Comparison of ENCODE assay signal across 24 mouse cellular contexts in genomic region chr5:116014237-116014636, GRCm38 (mm10). TPM values are rescaled to one million over a fixed set of nuclear protein-coding genes. Genes with fewer than 3 reads are reported as not detected.
DNase-seq lines count a peak whose midpoint lies in the region; ATAC-seq and TF ChIP-seq lines count a peak whose summit lies in the region.
"Had no signal": no experiment of that assay in that cellular context is flagged by ENCODE, and none has a peak within 500 bp of the region (broad histone marks: within the 10 kb centered on the region; RNA-seq: fewer than 3 reads in every experiment).

No protein-coding gene starts in this region.

- 94% methylated on average over 11 of the region's 11 CpGs for WGBS in heart, adult 2 months

- no peak overlapping the region for H3K4me3 ChIP-seq in heart, adult 2 months
- H3K4me3 ChIP-seq in megakaryocyte, embryonic 14.5 days (replicated peaks), result peak overlapping the region; percentile 34
- H3K4me3 ChIP-seq in G1E (ENCODE audit: low read depth, low read length), result peak overlapping the region; percentile 11; the same call in 1 of the 2 replicates
- H3K4me3 ChIP-seq: embryonic facial prominence, embryonic 10.5 days; embryonic facial prominence, embryonic 13.5 days; erythroblast, embryonic 14.5 days; forebrain, embryonic 12.5 days; forebrain, embryonic 15.5 days; hindbrain, embryonic 12.5 days had no signal

- peak; percentile 74 for DNase-seq in heart, adult 11 months
- DNase-seq in heart, adult 2 months, result no peak
- DNase-seq in G1E (ENCODE audit: low spot score) (no peak), ZHBTc4 (ENCODE audit: low read depth, low spot score) (peak; percentile 67)
- no peak for DNase-seq in cerebellum, postnatal 14 days
- no peak for DNase-seq in left cerebral cortex, postnatal 14 days (ENCODE audit: low spot score in 2 of 2)
- DNase-seq: adrenal gland, adult 8-10 months; adrenal gland, postnatal 25 days; cerebellum, adult 18-20 months; cerebellum, adult 9-10 months; cerebellum, postnatal 25 days; gastrocnemius, postnatal 25 days; kidney, adult 11 months had no signal

- no peaks in the 10 kb centered on the region for H3K9me3 ChIP-seq in megakaryocyte, embryonic 14.5 days
- H3K9me3 ChIP-seq in G1E (replicated peaks), result no peaks in the 10 kb centered on the region
- H3K9me3 ChIP-seq: embryonic facial prominence, embryonic 10.5 days; embryonic facial prominence, embryonic 13.5 days; forebrain, embryonic 12.5 days; forebrain, embryonic 15.5 days; hindbrain, embryonic 12.5 days had no signal

- H3K4me1 ChIP-seq in heart, adult 2 months (ENCODE audit: control insufficient read depth, insufficient read depth, low read length), result peaks cover 4% of the 10 kb centered on the region
- H3K4me1 ChIP-seq in megakaryocyte, embryonic 14.5 days, result peaks cover 52% of the 10 kb centered on the region
- H3K4me1 ChIP-seq in G1E (ENCODE audit: insufficient read depth, low read depth, low read length), result peaks cover 65% of the 10 kb centered on the region
- H3K4me1 ChIP-seq: forebrain, embryonic 12.5 days; forebrain, embryonic 15.5 days; hindbrain, embryonic 12.5 days had no signal

- H3K27ac ChIP-seq in heart, adult 2 months, result no peak overlapping the region
- H3K27ac ChIP-seq: embryonic facial prominence, embryonic 10.5 days; embryonic facial prominence, embryonic 13.5 days; forebrain, embryonic 12.5 days; forebrain, embryonic 15.5 days; hindbrain, embryonic 12.5 days had no signal

- TF ChIP-seq EP300 in heart, adult 2 months (IDR thresholded peaks at IDR 0.05; ENCODE audit: insufficient read depth, low read depth, low read length), result no peak

- no peak for TF ChIP-seq POLR2A in heart, adult 2 months (IDR thresholded peaks at IDR 0.05; ENCODE audit: insufficient read depth, low read depth, low read length)

- ATAC-seq in megakaryocyte, adult 5-6 weeks (ENCODE audit: poor library complexity, severe bottlenecking), result no peak
- ATAC-seq in G1E (ENCODE audit: extremely low read depth, insufficient number of reproducible peaks, low FRiP score, poor library complexity, severe bottlenecking), result no peak
- ATAC-seq: activated CD4-positive, CD25-positive, alpha-beta regulatory T cell, adult 4 months; forebrain, embryonic 15.5 days; hindbrain, embryonic 16.5 days; Patski had no signal

- intact Hi-C loops in heart, adult 2 months (cut with DNase I), result no loop called here
- intact Hi-C loops in left cerebral cortex, postnatal 14 days (cut with DNase I), result no loop called here

- H3K9ac ChIP-seq in heart, adult 2 months (ENCODE audit: low read depth, low read length), result no peak overlapping the region
- H3K9ac ChIP-seq: embryonic facial prominence, embryonic 13.5 days; forebrain, embryonic 12.5 days; forebrain, embryonic 15.5 days; hindbrain, embryonic 12.5 days had no signal

- H3K27me3 ChIP-seq in heart, adult 2 months (ENCODE audit: control insufficient read depth, insufficient read depth, low read length), result no peaks in the 10 kb centered on the region
- no peaks in the 10 kb centered on the region for H3K27me3 ChIP-seq in megakaryocyte, embryonic 14.5 days (replicated peaks)
- H3K27me3 ChIP-seq in G1E (ENCODE audit: insufficient read depth, low read length), result no peaks in the 10 kb centered on the region
- H3K27me3 ChIP-seq: embryonic facial prominence, embryonic 13.5 days; forebrain, embryonic 12.5 days; forebrain, embryonic 15.5 days; hindbrain, embryonic 12.5 days; Patski had no signal

- no peaks in the 10 kb centered on the region for H3K79me2 ChIP-seq in heart, adult 2 months (replicated peaks; ENCODE audit: control insufficient read depth, insufficient read depth, low read length)

- TF ChIP-seq CTCF in heart, adult 2 months (IDR thresholded peaks at IDR 0.05), result no peak
- TF ChIP-seq CTCF in G1E (IDR thresholded peaks at IDR 0.05; ENCODE audit: low read depth, low read length), result no peak

- 0 out of 2 replicates have a peak, but pooled peaks cover 2% of the 10 kb centered on the region for H3K36me3 ChIP-seq in heart, adult 2 months (ENCODE audit: control insufficient read depth, insufficient read depth, low read length)
- H3K36me3 ChIP-seq in megakaryocyte, embryonic 14.5 days (replicated peaks; ENCODE audit: low read length), result peaks cover 69% of the 10 kb centered on the region
- H3K36me3 ChIP-seq in G1E (replicated peaks), result peaks cover 82% of the 10 kb centered on the region

RNA-seq across cellular contexts. Expression of gene Prkab1, which starts 10.1 kb away (rescaled TPM):
- 10 to 100 TPM; 50.6 to 55.5 TPM for total RNA-seq in heart, adult 2 months (2021)
- polyA plus RNA-seq in heart, adult 2 months (2012; rRNA removed), result 64.8 and 69.7 TPM in 2 replicates
- polyA plus RNA-seq in megakaryocyte, embryonic 14.5 days (2012; ENCODE audit: insufficient read depth, low replicate concordance), result 140 and 185 TPM in 2 replicates
- 56.7 and 62.7 TPM in 2 replicates for total RNA-seq in megakaryocyte, adult 5-6 weeks (2015)
- 27.1 and 29.2 TPM in 2 replicates for total RNA-seq in megakaryocyte, adult 5-6 weeks (2017)
- total RNA-seq in G1E (2014; fragmentation: Nextera tagmentation), result 344 and 374 TPM in 2 replicates
- total RNA-seq in G1E (2017), result 221 and 232 TPM in 2 replicates
- polyA plus RNA-seq in G1E (2012), result 454 and 477 TPM in 2 replicates
- 10 to 100 TPM; 25.6 to 26.2 TPM for total RNA-seq in left cerebral cortex, postnatal 14 days (2021)

Comparison
In these comparisons a context has a peak if more than half of its experiments do, and no peak if none do; other contexts are left out.
1. DNase-seq: peak in heart, adult 11 months (single experiment) and ZHBTc4 (single experiment); none in heart, adult 2 months (0 of 2), G1E (single experiment), cerebellum, postnatal 14 days (0 of 2) and left cerebral cortex, postnatal 14 days (0 of 2).